In genomic region chr7:4684203-4684602, GRCm38 (mm10) we compare ENCODE assay signal across 7 mouse cellular contexts. TPM values are rescaled to one million over a fixed set of nuclear protein-coding genes. Genes with fewer than 3 reads are reported as not detected.
DNase-seq lines count a peak whose midpoint lies in the region; ATAC-seq and TF ChIP-seq lines count a peak whose summit lies in the region.

No protein-coding gene starts in this region.

- no peak for TF ChIP-seq CTCF in olfactory bulb, adult 2 months (IDR thresholded peaks at IDR 0.05; ENCODE audit: insufficient read depth, low read depth, low read length)

- 1% methylated on average over 13 of the region's 13 CpGs for WGBS in lung, embryonic 16.5 days
- 2% methylated on average over 13 of the region's 13 CpGs for WGBS in forebrain, embryonic 11.5 days
- WGBS in limb, embryonic 10.5 days, result 2% methylated on average over 13 of the region's 13 CpGs
- 1% methylated on average over 13 of the region's 13 CpGs for WGBS in olfactory bulb, adult 2 months

- peaks cover 6% of the 10 kb centered on the region for H3K4me1 ChIP-seq in lung, embryonic 16.5 days (replicated peaks; ENCODE audit: control insufficient read depth, insufficient read depth, low read length)
- no peaks in the 10 kb centered on the region; the same call in 1 of the 2 replicates for H3K4me1 ChIP-seq in forebrain, embryonic 11.5 days (replicated peaks; ENCODE audit: control insufficient read depth, insufficient read depth, low read length)
- peaks cover 9% of the 10 kb centered on the region for H3K4me1 ChIP-seq in limb, embryonic 10.5 days
- peaks cover 4% of the 10 kb centered on the region for H3K4me1 ChIP-seq in olfactory bulb, adult 2 months (ENCODE audit: control insufficient read depth, insufficient read depth, low read length)

- ATAC-seq in lung, embryonic 16.5 days (ENCODE audit: low read depth), result no peak
- ATAC-seq in forebrain, embryonic 11.5 days (replicated peaks; ENCODE audit: low FRiP score), result no peak

- H3K36me3 ChIP-seq in lung, embryonic 16.5 days (ENCODE audit: control insufficient read depth, insufficient read depth, low read length), result peaks cover 3% of the 10 kb centered on the region
- no peaks in the 10 kb centered on the region for H3K36me3 ChIP-seq in forebrain, embryonic 11.5 days (ENCODE audit: control insufficient read depth, insufficient read depth, low read length)
- H3K36me3 ChIP-seq in limb, embryonic 10.5 days, result peaks cover 28% of the 10 kb centered on the region

- peak overlapping the region; percentile 75 for H3K4me3 ChIP-seq in lung, embryonic 16.5 days (ENCODE audit: low read length)
- peak overlapping the region; percentile 77 for H3K4me3 ChIP-seq in forebrain, embryonic 11.5 days (ENCODE audit: low read depth, low read length)
- peak overlapping the region; percentile 80 for H3K4me3 ChIP-seq in limb, embryonic 10.5 days
- H3K4me3 ChIP-seq in olfactory bulb, adult 2 months (ENCODE audit: insufficient read depth, low read depth, low read length), result peak overlapping the region; percentile 69

- no peak overlapping the region for H3K27ac ChIP-seq in lung, embryonic 16.5 days (ENCODE audit: low read length)
- H3K27ac ChIP-seq in forebrain, embryonic 11.5 days (ENCODE audit: low read depth, low read length), result 0 out of 2 replicates have a peak overlapping the region, but pooled peaks have one; percentile 57
- H3K27ac ChIP-seq in limb, embryonic 10.5 days, result peak overlapping the region; percentile 86
- no peak overlapping the region for H3K27ac ChIP-seq in olfactory bulb, adult 2 months (ENCODE audit: insufficient read depth, low read depth, low read length)

- no peaks in the 10 kb centered on the region for H3K9me3 ChIP-seq in lung, embryonic 16.5 days (ENCODE audit: control insufficient read depth, low read length)
- no peaks in the 10 kb centered on the region for H3K9me3 ChIP-seq in forebrain, embryonic 11.5 days (ENCODE audit: control insufficient read depth, low read length)
- no peaks in the 10 kb centered on the region for H3K9me3 ChIP-seq in limb, embryonic 10.5 days (replicated peaks)

- TF ChIP-seq POLR2A in olfactory bulb, adult 2 months (IDR thresholded peaks at IDR 0.05; ENCODE audit: insufficient read depth, low read depth, low read length), result no peak

- peak overlapping the region; percentile 92 for H3K4me2 ChIP-seq in lung, embryonic 16.5 days (ENCODE audit: low read depth, low read length)
- H3K4me2 ChIP-seq in forebrain, embryonic 11.5 days (ENCODE audit: low read depth, low read length, severe bottlenecking), result peak overlapping the region; percentile 77

- no peaks in the 10 kb centered on the region for H3K27me3 ChIP-seq in lung, embryonic 16.5 days (ENCODE audit: control insufficient read depth, insufficient read depth, low read depth, low read length)
- no peaks in the 10 kb centered on the region for H3K27me3 ChIP-seq in forebrain, embryonic 11.5 days (ENCODE audit: control insufficient read depth, insufficient read depth, low read length)
- H3K27me3 ChIP-seq in limb, embryonic 10.5 days (ENCODE audit: low read depth, poor library complexity, severe bottlenecking), result no peaks in the 10 kb centered on the region

- H3K9ac ChIP-seq in lung, embryonic 16.5 days (ENCODE audit: low read length), result peak overlapping the region; percentile 67
- H3K9ac ChIP-seq in forebrain, embryonic 11.5 days (ENCODE audit: low read length), result peak overlapping the region; percentile 63

- no peak for DNase-seq in lung, postnatal 14 days
- peak; percentile 65 for DNase-seq in forebrain, embryonic 11.5 days (ENCODE audit: low spot score)
- no peak for DNase-seq in limb, embryonic 10.5 days (ENCODE audit: low spot score)
- DNase-seq in left cerebral cortex, adult 8-10 months (ENCODE audit: low spot score in 2 of 2), result no peak
- no peak for DNase-seq in kidney, postnatal 25 days

RNA-seq across cellular contexts. Expression of gene Hspbp1, which starts 0.7 kb away (rescaled TPM):
- 85.7 and 90.9 TPM in 2 replicates for polyA plus RNA-seq in lung, embryonic 16.5 days (2015; fragmentation: Nextera tagmentation; extraction: Ambion mirVana)
- 115 TPM in 2 replicates for polyA plus RNA-seq in forebrain, embryonic 11.5 days (2014; fragmentation: Nextera tagmentation; extraction: Ambion mirVana)
- polyA plus RNA-seq in limb, embryonic 10.5 days (2016; fragmentation: Nextera tagmentation; extraction: Ambion mirVana), result 123 and 130 TPM in 2 replicates
- not detected in 2 replicates for polyA plus RNA-seq in olfactory bulb, adult 2 months (2012; ENCODE audit: insufficient read depth, insufficient read length, low replicate concordance, missing spikeins)
- total RNA-seq in left cerebral cortex, adult 8-10 months (2022), result 10 to 100 TPM; 83.7 to 95.5 (median 89.4) TPM

RNA-seq across cellular contexts. Expression of gene Brsk1, which starts 6.2 kb away (rescaled TPM):
- polyA plus RNA-seq in lung, embryonic 16.5 days (2015; fragmentation: Nextera tagmentation; extraction: Ambion mirVana), result 0.68 and 0.74 TPM in 2 replicates
- 2.8 and 3.1 TPM in 2 replicates for polyA plus RNA-seq in forebrain, embryonic 11.5 days (2014; fragmentation: Nextera tagmentation; extraction: Ambion mirVana)
- 1.3 TPM in 2 replicates for polyA plus RNA-seq in limb, embryonic 10.5 days (2016; fragmentation: Nextera tagmentation; extraction: Ambion mirVana)
- polyA plus RNA-seq in olfactory bulb, adult 2 months (2012; ENCODE audit: insufficient read depth, insufficient read length, low replicate concordance, missing spikeins), result not detected in 2 replicates
- 100 to 1,000 TPM; 377 to 435 (median 401) TPM for total RNA-seq in left cerebral cortex, adult 8-10 months (2022)

RNA-seq across cellular contexts. Expression of gene Ppp6r1, which starts 25.4 kb away (rescaled TPM):
- polyA plus RNA-seq in lung, embryonic 16.5 days (2015; fragmentation: Nextera tagmentation; extraction: Ambion mirVana), result 3.5 and 3.9 TPM in 2 replicates
- 6.6 and 7.1 TPM in 2 replicates for polyA plus RNA-seq in forebrain, embryonic 11.5 days (2014; fragmentation: Nextera tagmentation; extraction: Ambion mirVana)
- polyA plus RNA-seq in limb, embryonic 10.5 days (2016; fragmentation: Nextera tagmentation; extraction: Ambion mirVana), result 10.6 and 11.4 TPM in 2 replicates
- 310 and 891 TPM in 2 replicates for polyA plus RNA-seq in olfactory bulb, adult 2 months (2012; ENCODE audit: insufficient read depth, insufficient read length, low replicate concordance, missing spikeins)
- 100 to 1,000 TPM; 118 to 128 (median 127) TPM for total RNA-seq in left cerebral cortex, adult 8-10 months (2022)

RNA-seq across cellular contexts. Expression of gene Tmem150b, which starts 40.8 kb away (rescaled TPM):
- polyA plus RNA-seq in lung, embryonic 16.5 days (2015; fragmentation: Nextera tagmentation; extraction: Ambion mirVana), result 0.14 TPM in 1 of 2 replicates, not detected in the other
- polyA plus RNA-seq in forebrain, embryonic 11.5 days (2014; fragmentation: Nextera tagmentation; extraction: Ambion mirVana), result 0.13 and 0.19 TPM in 2 replicates
- 0.13 TPM in 1 of 2 replicates, not detected in the other for polyA plus RNA-seq in limb, embryonic 10.5 days (2016; fragmentation: Nextera tagmentation; extraction: Ambion mirVana)
- not detected in 2 replicates for polyA plus RNA-seq in olfactory bulb, adult 2 months (2012; ENCODE audit: insufficient read depth, insufficient read length, low replicate concordance, missing spikeins)
- total RNA-seq in left cerebral cortex, adult 8-10 months (2022), result under 1 TPM in 2 of 4 experiments, not detected in 2; 0.16 to 0.21 TPM

RNA-seq across cellular contexts. Expression of gene Tmem86b, which starts 53.0 kb away (rescaled TPM):
- polyA plus RNA-seq in lung, embryonic 16.5 days (2015; fragmentation: Nextera tagmentation; extraction: Ambion mirVana), result 0.69 and 1.7 TPM in 2 replicates
- 2.3 and 3.4 TPM in 2 replicates for polyA plus RNA-seq in forebrain, embryonic 11.5 days (2014; fragmentation: Nextera tagmentation; extraction: Ambion mirVana)
- 1.7 and 2.1 TPM in 2 replicates for polyA plus RNA-seq in limb, embryonic 10.5 days (2016; fragmentation: Nextera tagmentation; extraction: Ambion mirVana)
- polyA plus RNA-seq in olfactory bulb, adult 2 months (2012; ENCODE audit: insufficient read depth, insufficient read length, low replicate concordance, missing spikeins), result not detected in 2 replicates
- total RNA-seq in left cerebral cortex, adult 8-10 months (2022), result 10 to 100 TPM in 3 of 4 experiments, 1 to 10 TPM in 1; 9.1 to 12.5 (median 12.2) TPM

Comparison
In these comparisons a context has a peak if more than half of its experiments do, and no peak if none do; other contexts are left out.
1. H3K27ac ChIP-seq: peak in forebrain, embryonic 11.5 days (single experiment) and limb, embryonic 10.5 days (single experiment); none in lung, embryonic 16.5 days (single experiment) and olfactory bulb, adult 2 months (single experiment).
2. RNA of gene Hspbp1, which starts 0.7 kb away (polyA plus RNA-seq): 123 to 130 TPM in limb, embryonic 10.5 days, 115 TPM in forebrain, embryonic 11.5 days and 85.7 to 90.9 TPM in lung, embryonic 16.5 days; not detected in olfactory bulb, adult 2 months; every median in the first group is over 10 times any median in the second.
3. RNA of gene Brsk1, which starts 6.2 kb away (polyA plus RNA-seq): not detected in olfactory bulb, adult 2 months; 2.8 to 3.1 TPM in forebrain, embryonic 11.5 days, 1.3 TPM in limb, embryonic 10.5 days and 0.68 to 0.74 TPM in lung, embryonic 16.5 days; every median in the first group is over 10 times any median in the second.
4. RNA of gene Ppp6r1, which starts 25.4 kb away (polyA plus RNA-seq): 310 to 891 TPM in olfactory bulb, adult 2 months; 10.6 to 11.4 TPM in limb, embryonic 10.5 days, 6.6 to 7.1 TPM in forebrain, embryonic 11.5 days and 3.5 to 3.9 TPM in lung, embryonic 16.5 days; every median in the first group is over 10 times any median in the second.
5. Peak in every context shown above with its lines, with median percentiles within 50 percentile points of each other: H3K4me3 ChIP-seq.